Mouse (Mus musculus): ENCODE data around the gene Kif1b.
"Not testable (repeated sequence)": the region's sequence is repeated elsewhere in the genome, so short reads cannot be mapped to it uniquely, and the experiment has no call there.

Gene Kif1b

GRCm38 (mm10) chr4:149220481-149220880, 87.0 kb downstream of the Kif1b start:
- peak in 1 of 2 experiments; percentile 16 for DNase-seq (ENCODE audit: low spot score in 2 of 2)

- DNase-seq (ENCODE audit: low spot score in 2 of 2), result peak in 1 of 2 experiments; percentile 19
Observed at GRCm38 (mm10) chr4:149220042-149220473, 87.4 kb downstream of the Kif1b start.

DNA sequence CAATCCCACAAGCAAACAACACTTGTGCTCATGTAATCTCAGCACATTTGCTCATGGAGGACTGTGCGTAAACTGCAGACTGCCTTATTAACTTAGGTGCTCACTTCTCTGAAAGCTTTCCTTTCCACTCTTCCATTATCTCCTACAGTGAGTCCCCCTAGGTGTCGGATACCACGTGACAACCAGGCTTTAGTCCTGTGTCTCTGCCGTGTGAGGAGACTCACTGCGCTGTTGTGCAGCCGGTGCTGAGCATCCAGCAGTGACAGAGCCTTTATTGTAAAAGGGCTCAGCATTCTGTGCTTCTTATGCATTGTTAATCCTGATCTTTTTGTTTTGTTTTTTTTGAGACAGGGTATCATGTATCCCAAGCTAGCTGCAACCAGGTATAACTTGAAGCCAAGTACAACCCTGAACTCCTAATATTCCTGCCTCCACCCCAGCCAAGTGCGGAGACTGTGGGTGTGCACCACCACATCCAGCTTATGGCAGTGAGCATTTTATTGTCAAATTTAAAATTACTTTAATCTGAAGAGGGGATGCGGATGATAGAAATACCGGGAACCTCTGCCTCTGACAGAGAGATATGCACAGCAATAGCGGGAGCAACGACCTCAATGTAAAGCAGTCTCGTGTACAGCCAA, 88.0 kb downstream of the Kif1b start:
- no peak for DNase-seq (ENCODE audit: low spot score in 2 of 2)

- DNase-seq (ENCODE audit: low spot score in 2 of 2), result no peak
Observed at GRCm38 (mm10) chr4:149218476-149218875, 89.0 kb downstream of the Kif1b start.

GRCm38 (mm10) chr4:149215982-149216381, 91.5 kb downstream of the Kif1b start:
- no peak for DNase-seq (ENCODE audit: low spot score in 2 of 2)

GRCm38 (mm10) chr4:149215397-149215796, 92.1 kb downstream of the Kif1b start:
- DNase-seq (ENCODE audit: low spot score in 2 of 2), result no peak

- not testable (repeated sequence) for DNase-seq (ENCODE audit: low spot score in 2 of 2)
Observed at GRCm38 (mm10) chr4:149214468-149214867, 93.0 kb downstream of the Kif1b start.

- DNase-seq (ENCODE audit: low spot score in 2 of 2), result no peak
Observed at GRCm38 (mm10) chr4:149213466-149213865, 94.0 kb downstream of the Kif1b start.

- not testable (repeated sequence) for DNase-seq (ENCODE audit: low spot score in 2 of 2)
Observed at GRCm38 (mm10) chr4:149211441-149211840, 96.1 kb downstream of the Kif1b start.

GRCm38 (mm10) chr4:149202467-149202866, 105.0 kb downstream of the Kif1b start:
- DNase-seq (ENCODE audit: low spot score in 2 of 2), result no peak

GRCm38 (mm10) chr4:149201110-149201509, 106.4 kb downstream of the Kif1b start:
- DNase-seq (ENCODE audit: low spot score in 2 of 2), result no peak

GRCm38 (mm10) chr4:149197180-149197579, 110.3 kb downstream of the Kif1b start:
- no peak for DNase-seq (ENCODE audit: low spot score in 2 of 2)

GRCm38 (mm10) chr4:149191103-149191502, 116.4 kb downstream of the Kif1b start:
- no peak for DNase-seq (ENCODE audit: low spot score in 2 of 2)

- no peak for DNase-seq (ENCODE audit: low spot score in 2 of 2)
Observed at GRCm38 (mm10) chr4:149188563-149188962, 118.9 kb downstream of the Kif1b start.

GRCm38 (mm10) chr4:149182755-149183154, 124.7 kb downstream of the Kif1b start:
- DNase-seq (ENCODE audit: low spot score in 2 of 2), result no peak

DNA sequence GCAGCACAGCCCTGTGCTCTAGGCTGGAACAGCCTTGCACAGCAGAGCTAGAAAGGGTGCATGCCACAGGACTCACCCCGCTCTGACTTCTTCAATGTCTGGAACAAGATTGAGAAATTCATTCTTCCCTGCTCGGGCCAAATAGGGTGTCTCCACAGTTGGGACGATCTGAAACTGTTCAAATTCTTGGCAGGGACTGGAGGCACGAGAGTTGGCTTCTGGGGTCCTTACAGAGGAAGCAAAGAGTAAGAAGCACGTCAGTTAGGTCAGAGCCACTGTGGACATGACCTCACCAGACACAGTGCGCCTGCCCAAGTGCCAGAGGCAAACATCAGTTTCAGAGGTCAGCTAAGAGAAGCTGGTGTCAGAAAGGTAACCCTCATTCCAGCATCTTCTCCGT, 125.3 kb downstream of the Kif1b start:
- no peak for DNase-seq (ENCODE audit: low spot score in 2 of 2)

DNA sequence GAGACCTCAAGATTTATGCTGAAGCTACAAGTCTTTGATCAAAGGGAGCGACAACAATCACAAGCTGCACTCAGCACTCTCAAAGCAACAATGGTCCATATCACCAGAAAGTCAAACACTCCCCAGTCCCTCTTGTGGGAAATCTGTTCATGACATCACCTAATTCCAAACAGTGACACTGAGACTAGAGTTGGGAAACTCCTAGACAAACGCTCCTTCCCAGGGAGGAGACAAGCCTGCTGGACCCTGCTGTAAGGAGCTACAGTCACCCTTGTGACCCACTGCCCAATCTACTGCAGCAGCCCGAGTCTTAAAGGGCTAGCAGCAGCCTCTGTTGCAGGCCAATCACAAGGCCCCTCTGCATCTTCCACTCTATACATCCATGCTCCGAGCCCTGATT, 127.9 kb downstream of the Kif1b start:
- DNase-seq (ENCODE audit: low spot score in 2 of 2), result no peak

GRCm38 (mm10) chr4:149179160-149179559, 128.3 kb downstream of the Kif1b start:
- DNase-seq (ENCODE audit: low spot score in 2 of 2), result no peak

DNA sequence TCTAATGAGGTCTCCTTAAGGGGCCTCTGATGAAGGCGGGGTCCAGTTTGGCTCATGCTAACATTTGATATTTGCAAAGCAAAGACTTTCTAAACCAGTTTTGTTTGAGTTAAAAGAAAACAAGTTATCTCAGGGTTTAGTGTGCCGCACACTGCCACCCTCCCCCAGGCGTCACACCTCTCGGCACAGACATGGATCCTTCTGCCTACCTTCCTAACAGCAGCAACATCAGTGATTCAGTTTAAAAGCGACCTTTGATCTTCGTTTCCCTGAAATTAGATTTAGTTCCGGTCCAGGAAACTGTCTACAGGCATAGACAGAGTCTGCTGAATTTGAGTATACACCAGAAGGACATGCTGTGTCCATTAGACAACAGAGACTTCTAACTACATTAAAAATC, 129.2 kb downstream of the Kif1b start:
- DNase-seq (ENCODE audit: low spot score in 2 of 2), result no peak

GRCm38 (mm10) chr4:149177046-149177445, 130.4 kb downstream of the Kif1b start:
- no peak for DNase-seq (ENCODE audit: low spot score in 2 of 2)

DNA sequence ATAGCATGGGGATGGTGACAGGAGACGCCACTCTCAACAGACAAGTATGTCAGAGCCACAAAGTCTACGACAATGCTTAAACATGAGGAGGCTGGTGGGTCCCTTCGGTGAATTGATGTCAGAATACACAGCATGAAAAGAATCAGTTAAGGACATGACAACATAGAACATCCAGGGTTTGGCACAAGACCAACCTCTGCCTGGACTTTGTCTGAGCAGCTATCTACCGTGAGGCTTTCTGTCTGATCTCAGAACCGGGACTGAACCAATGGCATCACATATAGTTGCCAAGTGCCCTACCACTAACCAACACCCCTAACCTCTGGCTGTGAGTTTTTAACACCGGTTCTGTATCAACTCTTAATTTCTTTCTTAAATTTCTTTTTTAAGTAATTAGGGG, 130.8 kb downstream of the Kif1b start:
- no peak for DNase-seq (ENCODE audit: low spot score in 2 of 2)

DNA sequence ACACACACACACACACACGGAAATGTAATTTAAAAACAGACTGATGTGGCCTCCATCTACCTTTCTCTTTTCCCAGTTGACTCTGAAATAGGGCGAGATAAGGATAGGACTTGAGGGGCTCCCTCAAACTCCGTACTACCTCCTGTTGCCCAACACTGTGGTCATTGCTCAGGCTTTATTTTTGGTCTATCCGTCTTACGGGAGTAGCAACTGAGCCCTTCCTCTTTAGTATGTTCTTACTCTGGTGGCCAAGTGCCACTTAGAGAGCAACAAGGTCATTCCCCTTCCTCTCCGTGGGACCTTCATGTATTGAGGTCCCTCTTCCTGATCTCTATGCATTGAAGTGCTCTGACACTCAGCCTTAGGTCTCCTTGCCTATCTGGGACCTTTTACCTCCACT, 133.8 kb downstream of the Kif1b start:
- DNase-seq (ENCODE audit: low spot score in 2 of 2), result no peak

DNA sequence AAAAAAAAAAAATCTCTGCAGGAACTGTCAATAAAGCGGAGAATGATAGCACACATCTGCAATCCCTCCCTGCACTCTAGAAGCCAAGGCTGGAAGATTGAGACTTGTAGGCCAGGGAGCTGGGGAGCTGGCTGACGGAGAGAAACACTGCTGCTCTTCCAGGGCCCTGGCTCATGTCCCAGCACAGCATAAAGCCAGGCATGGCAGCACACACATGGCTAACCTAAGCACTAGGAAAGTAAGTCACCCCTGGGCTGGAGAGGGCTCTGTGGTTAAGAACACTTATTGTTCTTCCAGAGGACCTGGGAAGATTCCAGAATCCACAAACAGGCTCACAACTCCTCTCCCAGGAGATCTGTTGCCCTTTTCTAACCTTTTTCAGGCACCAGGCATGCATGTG, 134.8 kb downstream of the Kif1b start:
- no peak for DNase-seq (ENCODE audit: low spot score in 2 of 2)

DNA sequence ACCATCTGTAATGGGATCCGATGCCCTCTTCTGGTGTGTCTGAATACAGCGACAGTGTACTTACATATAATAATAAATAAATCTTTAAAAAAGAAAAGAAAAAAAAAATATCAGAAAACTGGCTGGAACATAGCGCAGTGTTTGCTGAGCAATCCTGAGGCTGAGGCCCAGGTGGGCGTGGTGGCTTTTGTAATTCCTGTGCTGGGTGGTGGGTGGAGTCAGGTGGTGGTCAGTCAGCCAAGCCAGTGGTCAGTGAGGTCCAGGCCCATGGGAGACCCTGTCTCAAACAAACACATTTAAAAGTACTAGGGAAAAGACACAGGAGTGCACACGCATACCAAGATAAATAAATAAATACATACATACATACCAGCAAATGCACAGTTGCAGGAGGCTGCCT, 135.4 kb downstream of the Kif1b start:
- DNase-seq (ENCODE audit: low spot score in 2 of 2), result no peak

Measured in cerebellum, postnatal 4 days (tissue).